Mouse (Mus musculus) myocyte (in vitro differentiated cells): ENCODE measurements around the gene Cth. TPM values are rescaled to one million over a fixed set of nuclear protein-coding genes. Genes with fewer than 3 reads are reported as not detected.

Source experiments
- H3K27me3 ChIP-seq: one replicate; pipeline ENCODE4 v1.6.1; 2011; ENCODE audit not compliant: control insufficient read depth, insufficient read depth, insufficient read length
- H3K36me3 ChIP-seq: one replicate; pipeline ENCODE4 v1.6.1; 2011; ENCODE audit not compliant: control insufficient read depth, insufficient read depth
- H3K4me2 ChIP-seq: one replicate; pipeline ENCODE4 v1.6.1; 2011; ENCODE audit warnings: low read depth, control low read depth
- H3K4me3 ChIP-seq: one replicate; pipeline ENCODE4 v1.5.1; 2011; ENCODE audit warnings: mild to moderate bottlenecking, control low read depth, moderate library complexity
- H3K79me2 ChIP-seq: one replicate; pipeline ENCODE4 v1.6.1; 2011; ENCODE audit not compliant: control insufficient read depth, insufficient read depth
- H3ac ChIP-seq: one replicate; pipeline ENCODE4 v1.6.1; 2011; ENCODE audit not compliant: control insufficient read depth, insufficient read length
- CEBPB ChIP-seq: IDR thresholded peaks from 2 replicates; pipeline ENCODE4 v1.6.1; 2011; ENCODE audit warnings: mild to moderate bottlenecking, moderate library complexity; ENCODE audit not compliant: poor library complexity, insufficient read depth, severe bottlenecking
- MAX ChIP-seq: IDR thresholded peaks from one replicate; pipeline ENCODE4 v1.6.1; 2011; ENCODE audit warnings: low read depth, mild to moderate bottlenecking, control low read depth
- MYOD1 ChIP-seq, 3 experiments: IDR thresholded peaks; one replicate each; pipeline ENCODE4 v1.6.1; 2011; ENCODE audit warnings: control low read depth in 2 of 3, low read depth in 2 of 3, mild to moderate bottlenecking in 2 of 3, moderate library complexity in 1 of 3; ENCODE audit not compliant: insufficient read length in 2 of 3, control insufficient read depth in 1 of 3
- POLR2A ChIP-seq: IDR thresholded peaks from one replicate; pipeline ENCODE4 v1.6.1; 2011; ENCODE audit warnings: low read depth, mild to moderate bottlenecking, control low read depth, moderate library complexity; ENCODE audit not compliant: insufficient read length
- POLR2AphosphoS2 ChIP-seq: IDR thresholded peaks from one replicate; pipeline ENCODE4 v1.6.1; 2011; ENCODE audit warnings: low read depth, control low read depth; ENCODE audit not compliant: insufficient read length
- REST ChIP-seq: IDR thresholded peaks from one replicate; pipeline ENCODE4 v1.6.1; 2011; ENCODE audit warnings: mild to moderate bottlenecking, control low read depth, moderate library complexity; ENCODE audit not compliant: insufficient read depth, insufficient read length
- SRF ChIP-seq: IDR thresholded peaks from one replicate; pipeline ENCODE4 v1.6.1; 2011; ENCODE audit warnings: low read depth; ENCODE audit not compliant: control insufficient read depth, insufficient read length
- TCF3 ChIP-seq: IDR thresholded peaks from one replicate; pipeline ENCODE4 v1.6.1; 2011; ENCODE audit warnings: low read depth, control low read depth; ENCODE audit not compliant: insufficient read length
- USF1 ChIP-seq: IDR thresholded peaks from one replicate; pipeline ENCODE4 v1.6.1; 2011; ENCODE audit warnings: low read depth, mild to moderate bottlenecking, control low read depth, moderate library complexity
- polyA plus RNA-seq: library from polyadenylated mRNA; unstranded; fragments of >200 nt; fragmentation: generic; extraction: Trizol; gene quantifications from one replicate; pipeline ENCODE4 v1.2.1, GENCODE M21; 2012; ENCODE audit warnings: missing spikeins

The Cth gene
- polyA plus RNA-seq, 1 experiment, result 66.6 TPM

GRCm38 (mm10) chr3:157847338-157848284 lies 77.3 kb downstream of the Cth start:
- no peaks in the 10 kb centered on the region for H3K27me3 ChIP-seq
- H3ac ChIP-seq, result no peak overlapping the region
- H3K79me2 ChIP-seq, result no peaks in the 10 kb centered on the region
- no peak overlapping the region for H3K4me3 ChIP-seq
- no peak overlapping the region for H3K4me2 ChIP-seq
- TF ChIP-seq USF1 (no peak), POLR2A (no peak), SRF (no peak), TCF3 (no peak), POLR2AphosphoS2 (no peak), MAX (no peak), MYOD1 (IDR thresholded peaks at IDR 0.05; ENCODE audit: control insufficient read depth in 1 of 3, insufficient read length in 2 of 3, low read depth in 2 of 3) (no peak), REST (no peak), CEBPB (no peak)
- no peaks in the 10 kb centered on the region for H3K36me3 ChIP-seq

Other genes starting within 250 kb of the Cth start
- 19.9 TPM for gene Ankrd13c, start 22.2 kb upstream of the Cth start, polyA plus RNA-seq
- 46.2 TPM for gene Srsf11, start 111.6 kb upstream of the Cth start, polyA plus RNA-seq
- gene Lrrc40, start 111.6 kb upstream of the Cth start, polyA plus RNA-seq, result 6.4 TPM